Mouse (Mus musculus) kidney, postnatal 10 days (tissue): Measurements from ENCODE around the gene Tmem235.

Source experiments
- DNase-seq: peaks from one replicate; pipeline ENCODE4 v3.0.0; 2021; ENCODE audit warnings: mixed read lengths

Tmem235 gene

GRCm38 (mm10) chr11:117892199-117892598 is 31.6 kb downstream of the Tmem235 start:
- DNase-seq = no peak

- no peak for DNase-seq
These were observed 34.1 kb downstream of the Tmem235 start for GRCm38 (mm10) chr11:117894676-117895075.

GRCm38 (mm10) chr11:117896533-117896932 is 36.0 kb downstream of the Tmem235 start:
- DNase-seq = no peak

- no peak for DNase-seq
These were observed 41.7 kb downstream of the Tmem235 start for GRCm38 (mm10) chr11:117902282-117902681.

- DNase-seq = no peak
These were observed 43.9 kb downstream of the Tmem235 start for GRCm38 (mm10) chr11:117904442-117904841.

- DNase-seq = no peak
These were observed 48.8 kb downstream of the Tmem235 start for GRCm38 (mm10) chr11:117909337-117909736.

GRCm38 (mm10) chr11:117912684-117913352 is 52.3 kb downstream of the Tmem235 start:
- peak; percentile 94 for DNase-seq

- no peak for DNase-seq
These were observed 54.0 kb downstream of the Tmem235 start for GRCm38 (mm10) chr11:117914531-117914930.
